Mouse (Mus musculus) adrenal gland, adult 8-10 months (tissue): ENCODE measurements at regions not wholly inside any gene's neighbourhood (a gene's known extent, or its start where the extent isn't known, plus 50 kb on each side); places are given as distances from the start of the nearest gene placed in this dataset.

Experiments
- DNase-seq: peaks from one replicate; pipeline ENCODE4 v3.0.0; 2022

DNA sequence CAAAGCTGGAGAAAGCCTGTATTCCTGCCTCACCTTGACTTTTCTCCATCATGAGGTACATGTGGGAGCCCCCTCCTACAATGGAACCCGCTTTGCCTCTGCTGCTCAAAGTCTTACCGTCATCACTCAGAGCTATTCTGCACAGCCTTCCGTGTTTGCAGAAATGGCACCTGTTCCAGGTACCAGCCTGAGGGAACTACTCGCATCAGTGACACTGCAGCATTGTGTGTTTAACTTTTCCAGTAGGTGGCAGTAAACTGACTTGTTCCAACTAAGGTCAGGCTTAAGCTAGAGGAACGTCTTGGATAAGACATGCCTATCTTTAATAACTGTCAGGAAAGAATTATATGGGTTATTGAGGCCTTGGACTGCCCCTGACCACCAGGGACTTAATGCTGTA is 71.4 kb downstream of the Fam173b start:
- DNase-seq, result no peak

DNA sequence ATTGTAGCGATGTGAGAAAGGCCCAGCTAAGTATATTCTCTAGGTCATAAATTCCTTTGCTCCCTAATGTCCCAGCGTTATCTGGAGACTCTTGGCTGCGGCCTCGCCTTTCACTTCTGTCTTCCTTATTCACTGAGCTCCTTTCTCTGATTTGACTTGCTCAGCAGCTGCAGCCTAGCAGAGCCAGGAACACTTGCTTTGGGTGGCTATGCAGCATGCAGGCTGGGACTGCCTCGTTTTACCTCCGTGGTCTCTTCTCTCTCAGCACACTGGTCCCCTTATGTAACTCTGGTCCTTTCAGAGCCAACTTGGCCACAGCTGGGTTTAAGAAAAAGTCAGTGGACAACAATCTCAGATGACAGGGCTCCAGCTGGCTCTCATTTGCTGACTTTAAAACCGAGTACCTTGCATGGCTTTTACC is 75.1 kb downstream of the Fam173b start:
- no peak for DNase-seq

DNA sequence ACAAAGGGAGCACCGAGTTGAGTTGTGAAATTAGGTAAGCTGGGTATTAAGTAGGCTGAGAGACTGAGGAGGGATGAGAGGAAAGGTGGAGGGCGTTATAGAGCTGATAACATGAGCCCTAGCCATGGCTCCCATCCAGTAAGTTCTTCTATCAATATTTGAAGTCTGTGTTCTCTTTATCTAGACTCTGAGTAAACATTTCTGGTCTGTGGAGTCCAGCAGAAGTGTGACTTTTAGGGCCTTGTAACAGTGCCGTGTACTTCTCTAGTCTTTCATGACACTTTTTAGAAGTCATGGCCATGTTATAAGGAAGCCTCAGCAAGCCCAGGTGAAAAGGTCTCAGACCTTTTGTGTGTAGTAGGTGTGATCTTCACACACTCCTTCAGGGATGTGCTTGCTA is 91.5 kb downstream of the Fam173b start:
- DNase-seq, result no peak

DNA sequence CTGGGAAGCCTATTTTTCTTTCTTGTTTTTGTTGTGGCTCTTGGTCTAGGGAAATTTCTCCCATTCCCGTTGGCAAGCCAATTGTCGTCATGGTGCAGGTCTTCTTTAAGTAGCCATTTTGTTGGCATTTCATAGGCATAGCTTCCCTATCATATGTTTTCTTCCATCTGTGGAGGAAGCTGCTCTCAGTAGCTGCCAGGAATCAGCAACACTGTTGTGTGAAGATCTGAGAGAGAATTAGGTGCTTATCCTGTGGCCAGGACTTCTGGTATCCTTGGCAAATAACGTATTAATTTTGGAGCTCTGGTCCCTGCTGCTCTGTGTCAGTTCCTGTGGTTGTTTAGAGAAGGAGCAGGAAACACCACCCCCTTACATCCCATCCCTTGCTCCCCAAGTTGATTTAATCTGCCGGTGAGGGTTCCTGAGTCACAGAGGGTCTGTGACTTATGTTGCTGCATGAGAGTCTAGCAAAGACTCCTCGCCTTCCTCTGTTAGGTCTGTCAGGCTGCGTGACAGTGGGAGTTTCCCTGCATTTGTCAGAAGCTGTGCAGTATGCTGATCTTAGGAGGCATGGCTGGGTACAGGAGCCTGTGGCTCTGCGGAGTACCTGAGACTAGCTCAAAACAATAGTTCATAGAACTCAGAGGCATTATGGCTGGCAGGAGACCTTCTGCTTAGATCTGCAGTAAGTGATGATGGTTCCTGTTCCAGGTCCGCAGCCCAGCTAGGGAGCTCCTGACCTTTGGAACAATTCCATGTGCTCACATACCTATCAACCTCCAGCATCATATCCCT is 93.4 kb downstream of the Fam173b start:
- DNase-seq, result no peak

DNA sequence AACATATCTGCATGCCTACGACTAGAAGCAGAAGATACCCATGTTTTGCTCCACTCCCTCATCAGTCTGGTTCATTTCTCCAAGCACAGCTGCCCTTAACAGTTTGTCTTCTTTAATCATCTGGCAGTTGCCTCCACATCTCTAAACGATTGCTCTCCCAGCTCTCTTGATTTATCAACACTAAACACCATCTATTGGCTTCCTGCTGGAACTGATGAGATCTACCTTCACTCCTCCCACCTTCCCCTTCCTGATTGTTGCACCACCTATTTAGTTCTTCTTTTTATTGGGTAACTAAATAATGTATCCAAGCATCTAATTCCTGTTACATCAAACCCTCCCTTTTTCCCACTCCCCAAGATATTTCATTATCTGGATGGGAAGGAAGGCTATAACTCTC is 101.7 kb downstream of the Fam173b start:
- DNase-seq, result no peak

DNA sequence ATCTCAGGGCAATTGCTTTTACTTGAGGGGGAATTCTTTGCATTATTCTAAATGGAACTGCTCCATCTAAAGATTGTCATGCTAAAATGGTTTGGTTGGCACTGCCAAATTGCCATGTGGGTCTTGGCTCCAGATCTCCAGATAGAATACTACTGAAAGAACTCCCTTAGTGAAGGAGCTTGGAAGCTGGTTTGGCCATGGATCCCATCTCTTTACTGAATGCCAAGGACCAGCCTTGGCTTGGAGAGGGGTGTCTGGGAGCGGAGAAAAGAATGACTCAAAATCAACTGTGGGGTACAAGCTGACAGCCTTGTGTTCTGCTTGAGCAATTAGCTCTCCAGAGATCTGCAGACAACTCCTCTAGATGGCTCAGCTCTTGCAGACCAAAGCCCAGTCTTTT is 105.8 kb downstream of the Fam173b start:
- DNase-seq, result no peak

DNA sequence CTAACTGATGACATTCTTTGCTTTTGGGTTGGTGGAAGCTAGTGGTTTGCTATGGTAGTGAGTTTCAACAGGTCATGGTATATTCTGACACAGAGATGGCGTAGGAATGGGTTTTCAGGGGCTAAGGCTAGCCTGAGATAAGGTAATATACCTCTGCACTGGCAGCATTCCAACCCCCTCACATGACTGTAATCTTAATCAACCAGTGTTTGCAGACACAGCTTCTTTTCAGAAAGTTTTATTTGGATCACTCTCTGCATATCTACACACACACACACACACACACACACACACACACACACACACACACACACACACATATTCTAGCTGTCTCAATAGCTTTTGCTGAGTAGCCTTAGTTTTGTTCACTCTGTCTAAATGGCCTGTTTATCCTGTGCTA is 119.4 kb downstream of the Fam173b start:
- DNase-seq, result no peak

DNA sequence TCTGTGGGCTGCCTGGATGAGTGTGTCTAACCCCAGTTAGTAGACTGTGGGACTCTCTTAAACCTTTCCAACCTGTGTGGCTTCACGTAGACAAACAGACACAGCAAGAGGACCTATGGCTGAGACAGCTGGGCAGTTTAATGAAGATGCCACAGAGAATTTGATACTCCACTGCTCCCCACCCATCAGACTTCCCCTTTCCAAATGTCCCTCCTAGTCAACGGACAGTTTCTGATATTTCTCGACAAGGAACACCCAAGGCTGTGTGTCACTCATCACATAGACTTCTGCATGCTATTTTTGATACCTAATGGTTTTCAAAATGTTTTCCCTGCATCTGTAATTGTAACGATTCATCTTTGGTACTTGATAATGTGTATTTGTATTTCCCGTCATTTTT is 120.8 kb downstream of the Fam173b start:
- DNase-seq, result no peak

DNA sequence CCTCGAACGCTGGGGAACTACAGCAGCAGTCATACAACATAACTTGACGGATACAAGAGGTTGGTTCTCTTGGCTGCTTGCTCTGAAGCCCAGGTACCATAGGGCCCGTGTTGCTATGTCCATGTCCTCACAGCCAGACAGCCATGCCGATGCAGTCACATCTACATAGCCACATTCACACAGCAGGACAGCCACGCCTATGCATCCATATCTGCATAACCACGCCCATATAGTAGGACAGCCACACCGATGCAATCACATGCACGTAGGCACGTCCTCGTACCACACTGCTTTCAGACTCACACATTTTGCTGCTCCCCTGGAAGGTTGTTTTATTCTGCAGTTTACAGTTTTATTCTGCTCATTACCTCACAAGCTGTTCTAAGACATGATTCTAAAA is 122.6 kb downstream of the Fam173b start:
- no peak for DNase-seq

DNA sequence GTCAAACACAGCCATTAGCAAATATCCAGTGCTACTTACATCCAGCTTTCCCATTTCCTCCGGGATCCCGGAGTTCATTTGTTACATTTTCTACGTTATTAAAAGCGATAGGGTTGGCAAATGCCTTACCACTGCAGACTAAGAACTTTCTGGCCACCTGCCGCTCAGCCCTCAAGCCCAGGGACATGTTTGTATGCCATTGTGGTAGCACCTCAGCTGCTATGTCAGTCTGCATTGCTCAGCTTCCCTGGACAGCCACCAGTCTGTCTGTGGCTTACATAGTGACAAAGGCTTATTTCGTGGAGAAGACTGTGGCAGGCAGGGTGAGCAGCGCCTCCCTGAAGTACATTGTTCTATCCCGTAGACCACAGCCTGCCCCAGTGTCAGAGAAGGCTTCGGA is 127.5 kb downstream of the Fam173b start:
- DNase-seq, result no peak

DNA sequence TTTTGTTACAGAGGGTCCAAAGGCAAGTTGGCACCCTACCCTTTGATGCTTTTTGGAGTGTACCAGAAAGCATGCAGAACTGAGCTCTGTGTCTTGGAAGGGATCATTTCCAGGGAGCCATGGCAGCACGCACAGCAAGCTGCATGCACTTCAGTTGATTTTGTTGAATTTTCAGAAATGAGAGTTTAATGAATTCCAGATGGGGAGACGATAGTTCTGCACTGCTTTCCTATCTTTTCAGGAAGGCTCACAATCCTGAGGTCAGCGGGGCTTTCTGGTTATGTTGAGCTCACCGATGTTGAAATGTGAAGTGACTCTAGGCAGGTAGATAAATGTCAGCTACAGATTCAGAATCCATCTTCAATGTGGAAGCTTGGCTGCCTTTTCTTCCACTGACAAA is 140.0 kb downstream of the Fam173b start:
- no peak for DNase-seq

DNA sequence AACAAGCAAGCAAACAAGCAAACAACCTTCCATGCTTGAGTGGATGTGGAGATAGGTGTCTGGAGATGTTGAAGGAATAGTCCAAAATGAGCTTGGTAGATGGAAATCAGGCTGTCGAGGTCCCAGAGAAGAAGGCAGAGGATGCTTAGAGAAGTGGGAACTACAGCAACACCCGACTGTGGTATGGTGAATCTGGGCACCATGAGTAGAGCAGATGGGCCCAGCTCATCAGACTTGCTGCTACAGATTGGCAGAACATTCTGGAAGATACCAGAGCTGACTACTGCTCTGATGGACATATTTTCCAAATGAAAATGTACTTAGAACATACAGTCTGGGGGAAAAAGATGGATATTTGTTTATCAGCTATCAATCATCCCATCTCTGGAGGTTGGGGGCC is 142.9 kb downstream of the Fam173b start:
- no peak for DNase-seq

DNA sequence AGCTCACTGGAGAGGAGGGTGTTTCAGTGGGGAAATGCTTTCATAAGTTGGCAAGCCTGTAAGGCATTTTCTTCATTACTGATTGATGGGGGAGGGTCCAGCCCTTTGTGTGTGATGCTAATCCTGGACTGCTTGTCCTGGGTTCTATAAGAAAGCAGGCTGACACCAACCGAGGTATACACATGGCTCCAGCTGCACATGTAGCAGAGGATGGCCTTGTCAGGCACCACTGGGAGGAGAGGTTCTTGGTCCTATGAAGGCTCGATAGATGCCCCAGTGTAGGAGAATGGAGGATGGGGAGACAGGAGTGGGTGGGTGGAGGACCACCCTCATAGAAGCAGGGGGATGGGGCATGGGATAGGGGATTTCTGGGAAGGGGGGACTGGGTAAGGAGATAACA is 151.0 kb downstream of the Fam173b start:
- DNase-seq, result no peak

DNA sequence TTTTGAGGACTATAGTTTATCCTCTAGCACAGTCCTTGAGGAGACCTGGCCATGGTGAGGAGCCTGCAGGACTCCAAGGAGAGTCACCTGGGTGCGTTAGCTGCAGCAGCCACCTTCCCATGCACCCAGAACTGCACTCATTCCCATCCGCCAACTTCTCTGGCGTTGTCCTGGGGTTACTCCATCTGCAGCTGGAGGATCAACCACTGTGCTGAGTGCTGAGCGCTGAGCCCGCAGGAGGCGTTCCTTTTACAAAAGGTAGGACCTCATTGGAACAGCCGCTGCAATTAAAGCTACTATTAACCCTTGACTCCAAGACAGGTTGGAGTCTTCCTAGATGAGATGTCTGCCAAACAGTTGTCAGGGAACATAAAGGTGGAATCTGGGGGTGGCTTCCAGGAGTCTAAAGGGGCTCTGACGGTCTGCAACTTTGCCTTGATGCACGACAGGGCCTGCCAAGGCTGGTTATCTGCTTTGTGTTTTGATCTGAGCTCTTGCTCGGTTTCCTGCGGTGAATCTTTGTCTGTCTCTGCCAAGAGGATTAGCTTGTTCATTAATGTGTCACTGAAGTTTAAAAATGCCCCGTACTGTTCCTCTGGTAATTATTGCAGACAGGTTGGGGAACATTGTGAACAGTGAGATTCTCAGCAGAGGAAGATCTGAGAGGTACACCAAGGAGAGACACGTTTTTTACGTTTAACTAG is 152.1 kb downstream of the Fam173b start:
- no peak for DNase-seq

DNA sequence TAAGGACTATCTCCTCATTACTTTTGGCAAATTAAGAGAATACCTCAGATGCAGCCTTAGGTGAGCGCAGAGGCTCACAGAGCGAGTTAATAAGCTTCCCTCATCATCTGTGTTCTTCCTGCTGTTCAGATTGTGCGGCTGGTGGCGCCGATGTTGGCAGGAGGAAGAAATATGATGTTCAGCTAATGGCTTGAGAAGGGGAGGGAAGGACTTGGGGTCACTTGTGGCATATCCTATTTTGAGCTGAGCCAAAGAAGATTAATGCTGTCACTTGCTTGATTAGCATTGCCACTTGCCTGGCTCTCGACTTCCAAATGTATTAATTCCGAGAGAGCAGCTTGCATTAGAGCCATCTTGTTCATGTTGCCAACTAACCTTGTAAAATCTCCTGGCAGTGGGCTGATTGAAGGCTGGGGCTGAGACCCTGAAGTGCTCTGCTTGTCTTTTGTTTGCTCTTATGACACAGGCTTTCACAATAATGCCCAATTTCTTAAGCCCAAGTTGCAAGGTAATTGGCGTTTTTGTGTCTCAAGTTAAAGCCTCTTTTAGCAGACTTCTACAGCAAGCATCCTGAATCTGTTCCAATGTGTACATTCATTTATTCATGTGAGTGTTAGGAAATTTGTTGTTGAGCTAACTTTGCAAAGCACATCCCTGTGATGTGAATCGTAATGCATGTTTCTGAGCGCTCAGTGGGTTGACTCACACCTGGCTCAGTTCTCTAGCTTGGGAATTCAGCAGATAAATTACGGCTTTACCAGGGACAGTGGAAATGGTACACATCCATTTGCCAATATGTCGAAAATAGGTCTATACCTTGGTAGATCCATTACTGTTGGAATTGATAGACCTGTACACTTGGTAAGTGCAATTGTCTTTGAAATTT is 167.6 kb downstream of the Fam173b start:
- DNase-seq, result no peak

DNA sequence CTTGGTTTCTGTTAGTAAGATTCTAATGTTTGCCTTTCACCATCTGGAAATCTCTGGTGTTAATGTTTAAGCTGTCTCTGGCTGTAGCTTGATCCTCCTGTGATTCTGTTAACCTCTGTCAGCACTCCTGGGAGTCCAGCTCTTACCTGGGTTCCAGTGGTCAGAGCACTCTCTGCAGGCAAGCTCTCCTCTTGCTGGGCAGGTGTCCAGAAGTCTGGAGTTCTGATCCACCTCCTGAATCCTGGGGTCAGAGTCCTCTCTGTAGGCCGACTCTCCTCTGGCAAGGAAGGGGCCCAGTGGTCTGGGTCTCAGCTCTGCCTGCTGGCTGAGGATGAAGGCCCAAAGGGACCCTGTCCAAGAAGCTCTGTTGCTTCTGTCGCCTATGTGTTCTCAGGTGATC is 181.4 kb downstream of the Fam173b start:
- no peak for DNase-seq

DNA sequence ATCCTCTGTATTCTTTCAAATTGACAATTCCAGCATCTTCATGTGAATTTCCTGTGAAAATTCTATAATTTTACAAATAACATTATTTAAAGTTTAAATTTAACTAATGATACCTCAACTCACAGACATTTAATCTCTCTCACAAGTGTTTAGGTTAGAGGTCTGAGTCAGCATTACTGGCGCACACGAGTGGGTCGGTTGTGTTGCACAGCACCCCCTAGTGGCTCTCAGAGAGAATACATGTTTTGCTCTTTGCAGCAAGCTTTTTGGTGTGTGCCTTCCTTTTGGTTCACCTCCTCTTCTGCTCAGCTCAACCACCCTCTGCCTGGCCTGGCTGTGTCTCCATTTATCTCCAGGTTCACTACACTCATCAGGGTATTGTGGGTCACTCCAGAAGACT is 183.4 kb downstream of the Fam173b start:
- DNase-seq, result no peak

DNA sequence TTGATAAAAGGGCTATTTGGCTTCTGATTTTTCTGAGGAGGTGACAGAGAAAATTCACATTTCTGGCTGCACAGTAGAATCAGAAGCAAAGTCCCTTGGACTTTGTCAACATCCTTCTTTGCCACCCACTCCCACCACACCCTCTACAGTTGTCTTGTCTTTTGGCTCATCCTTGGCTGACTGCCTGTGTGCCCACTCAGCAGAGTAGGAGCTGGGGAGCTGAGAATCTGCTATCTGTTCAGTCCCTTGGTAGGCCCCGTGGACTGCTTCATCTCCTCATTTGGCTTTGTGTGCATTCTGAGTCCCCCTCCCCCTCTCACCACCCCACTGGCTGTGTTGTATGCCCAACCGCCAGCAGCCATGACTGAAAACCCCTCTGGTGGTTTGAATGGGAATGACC is 197.2 kb downstream of the Fam173b start:
- no peak for DNase-seq

DNA sequence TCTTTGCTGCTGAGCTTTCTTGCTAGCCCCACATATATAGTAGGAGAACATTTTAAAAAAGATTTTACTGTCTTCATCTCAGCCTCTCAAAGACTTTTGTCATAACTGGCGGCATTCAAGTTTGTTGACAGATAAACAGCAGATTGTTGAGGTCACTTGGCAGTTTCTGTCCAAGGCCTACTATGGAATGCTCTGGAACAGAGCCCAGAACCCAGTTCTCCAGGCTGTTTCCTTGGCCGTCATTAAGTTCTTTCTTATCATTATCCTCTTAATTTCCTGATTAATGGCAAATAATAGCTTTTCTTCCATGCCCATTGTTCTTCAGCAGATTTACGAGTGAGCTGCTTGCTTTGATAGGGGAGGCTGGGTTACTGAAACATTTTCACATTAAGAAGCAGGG is 203.9 kb downstream of the Fam173b start:
- DNase-seq, result peak; percentile 28

DNA sequence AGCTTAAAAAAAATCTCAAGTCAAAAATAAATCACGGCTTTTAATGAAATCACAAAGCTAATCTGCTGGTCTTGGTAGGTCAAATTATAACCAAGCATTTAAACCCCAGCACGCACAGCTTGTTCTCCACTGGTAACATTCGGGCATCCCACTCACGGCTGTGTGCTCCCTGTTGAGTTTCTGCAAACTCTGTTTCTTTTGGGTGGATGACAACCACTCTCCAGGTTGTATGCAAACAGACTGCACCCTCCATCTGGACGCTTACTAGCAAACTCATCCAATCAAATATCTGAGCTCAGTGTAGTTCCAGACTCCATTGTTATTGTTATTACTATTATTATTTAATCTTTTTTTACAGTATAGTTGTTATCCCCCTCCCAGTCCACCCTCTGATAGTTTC is 213.9 kb downstream of the Fam173b start:
- DNase-seq, result no peak

DNA sequence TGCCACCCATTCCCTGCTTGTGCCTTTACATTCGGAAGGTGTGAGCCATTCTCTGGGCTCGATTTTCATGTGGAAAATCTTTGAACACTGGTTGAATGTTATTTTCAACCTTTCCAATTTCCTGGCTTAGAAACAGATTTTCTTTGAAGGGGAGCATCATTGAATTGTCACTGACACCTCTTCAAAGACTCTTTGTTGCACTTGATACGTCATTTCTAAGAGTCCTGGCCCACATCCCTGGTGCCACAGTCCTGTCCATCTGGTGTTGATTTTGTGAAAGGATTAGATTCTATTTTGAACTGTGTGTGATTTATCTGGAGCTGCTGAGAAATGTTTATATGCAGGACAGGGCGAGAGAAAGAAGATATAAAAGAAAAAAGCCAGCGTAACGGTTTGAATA is 217.6 kb downstream of the Fam173b start:
- DNase-seq, result no peak

DNA sequence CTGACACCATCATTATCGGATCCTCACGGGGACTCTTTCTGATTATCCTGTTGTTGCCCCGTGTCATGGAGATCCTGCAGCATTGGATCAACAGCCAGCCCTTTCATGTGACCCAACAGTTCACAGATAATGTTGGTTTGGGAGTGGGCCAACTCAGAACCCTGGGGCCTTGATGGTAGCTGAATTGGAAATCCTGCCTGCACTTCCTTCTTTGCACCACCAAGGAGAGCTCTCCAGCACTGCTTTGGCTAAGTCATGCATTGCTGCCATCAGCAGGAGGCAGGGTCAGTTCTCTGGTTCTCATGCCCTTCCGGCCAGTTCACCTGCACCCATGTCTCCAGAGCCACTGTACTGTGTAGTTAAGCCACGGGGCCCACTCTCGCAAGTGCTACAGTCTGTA is 225.6 kb downstream of the Fam173b start:
- peak; percentile 10 for DNase-seq

DNA sequence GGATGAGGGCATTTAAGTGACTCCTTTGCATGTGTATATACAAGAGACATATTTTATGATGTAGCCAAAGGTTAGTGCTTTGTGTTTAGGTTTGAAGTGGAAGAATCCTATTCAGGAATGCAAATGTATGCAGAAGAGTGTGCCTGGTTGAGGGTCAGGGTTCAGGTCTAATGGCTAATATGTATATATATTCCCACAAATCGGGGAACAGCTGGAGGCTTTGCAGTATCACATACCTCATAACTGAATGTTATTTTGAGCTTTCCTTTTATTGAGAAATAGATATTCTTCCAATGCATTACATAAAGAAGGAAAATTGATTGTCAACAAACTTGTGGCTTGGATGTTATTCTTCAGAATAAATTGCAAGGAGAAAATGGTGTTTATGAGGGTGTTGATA is 239.9 kb downstream of the Fam173b start:
- no peak for DNase-seq
